Mouse (Mus musculus): ENCODE results near the gene Gpr18.

DNA sequence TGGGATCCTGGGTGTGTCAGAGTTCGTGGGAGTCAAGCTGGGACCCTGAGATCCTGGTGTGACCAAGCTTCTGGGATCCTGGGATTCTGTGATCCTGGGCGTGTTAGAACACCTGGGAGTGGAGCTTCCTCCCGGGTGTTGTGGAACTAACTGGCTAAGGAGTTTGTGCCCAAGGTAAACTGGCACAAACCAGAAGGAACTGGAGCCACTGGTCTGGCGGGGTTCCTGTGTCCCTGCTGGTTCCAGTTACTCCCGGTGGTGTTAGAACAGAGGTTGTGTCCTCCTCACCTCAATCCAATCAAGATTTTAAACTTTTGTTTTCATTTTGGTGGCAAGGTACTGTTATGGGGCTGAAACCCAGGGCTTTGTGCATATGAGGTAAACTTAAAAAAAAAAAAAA, 30.6 kb upstream of the Gpr18 start:
- TF ChIP-seq CTCF (conservative IDR thresholded peaks at IDR 0.05; ENCODE audit: low read length) (no peak), POU5F1 (IDR thresholded peaks at IDR 0.05; ENCODE audit: borderline replicate concordance, low read length) (no peak)
